Mouse (Mus musculus) brain, adult 2 months (tissue): ENCODE measurements around the gene Nos3.

ENCODE experiments used
- DNase-seq: peaks from one replicate; pipeline ENCODE4 v3.0.0; 2011; ENCODE audit warnings: low read depth, low spot score

The Nos3 gene

DNA sequence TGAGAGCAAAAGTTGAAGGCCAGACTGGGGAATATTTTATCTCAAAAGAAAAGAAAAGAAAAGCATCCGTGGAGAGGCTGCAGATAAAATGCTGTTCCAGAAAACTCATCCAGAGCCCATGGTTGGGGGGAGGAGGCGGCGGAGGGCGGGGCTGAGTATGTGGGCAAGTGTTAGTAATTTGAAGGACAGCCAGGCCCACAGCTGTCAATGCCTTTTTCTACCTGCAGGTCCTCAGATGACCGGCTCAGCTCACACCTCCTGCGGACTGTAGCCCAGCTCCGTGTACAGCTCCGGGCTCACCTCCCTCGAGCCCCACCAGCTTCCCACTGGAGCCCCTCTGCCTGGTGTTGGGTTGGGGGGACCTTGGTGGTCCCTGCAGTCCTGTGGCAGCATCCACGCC lies 35.1 kb downstream of the Nos3 start:
- DNase-seq: no peak

DNA sequence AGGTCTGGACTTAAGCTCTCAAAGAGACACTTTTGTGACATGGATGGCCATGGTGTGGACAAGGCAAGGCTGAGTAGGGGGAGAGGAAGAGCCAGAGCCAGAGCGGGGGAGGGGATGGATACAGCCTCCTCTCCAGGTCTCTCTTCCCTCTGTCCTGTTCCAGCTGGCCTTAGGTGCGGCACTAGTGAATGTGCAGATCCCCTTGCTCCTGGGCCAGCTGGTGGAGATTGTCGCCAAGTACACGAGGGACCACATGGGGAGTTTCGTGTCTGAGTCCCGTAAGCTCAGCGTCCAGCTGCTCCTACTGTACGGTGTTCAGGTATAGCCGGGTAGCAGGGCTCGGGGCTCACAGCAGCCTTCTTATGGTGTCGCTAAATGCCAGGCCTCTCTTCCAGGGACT lies 35.8 kb downstream of the Nos3 start:
- peak; percentile 22 for DNase-seq

GRCm38 (mm10) chr5:24400911-24401605 lies 36.4 kb downstream of the Nos3 start:
- no peak for DNase-seq

GRCm38 (mm10) chr5:24401969-24402368 lies 37.4 kb downstream of the Nos3 start:
- peak; percentile 37 for DNase-seq

GRCm38 (mm10) chr5:24404594-24405360 lies 40.2 kb downstream of the Nos3 start:
- DNase-seq: peak; percentile 83

DNA sequence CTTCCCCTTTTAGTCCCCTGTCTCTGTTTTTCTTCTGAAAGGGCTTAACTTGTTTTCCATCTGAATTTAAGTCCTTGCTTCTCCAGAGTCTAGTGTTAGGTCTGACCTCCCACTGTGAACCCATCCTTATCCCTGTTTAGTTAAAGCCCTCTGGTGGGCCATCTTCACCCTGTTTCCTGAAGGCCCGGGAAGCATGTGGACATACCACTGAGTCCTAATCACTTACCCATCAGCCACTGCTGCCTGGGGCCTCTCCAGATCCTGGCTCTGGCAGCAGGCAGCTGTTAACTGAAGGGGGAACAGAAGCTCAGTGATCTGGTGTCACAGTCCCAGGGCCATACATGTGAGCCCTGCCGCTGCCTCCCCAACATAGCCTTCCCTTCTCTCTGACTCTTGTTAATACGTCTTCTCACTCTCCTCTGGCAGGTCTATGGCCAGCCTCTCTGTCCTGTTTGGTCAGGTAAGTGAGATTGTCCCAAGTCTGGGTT lies 40.8 kb downstream of the Nos3 start:
- DNase-seq: no peak

DNA sequence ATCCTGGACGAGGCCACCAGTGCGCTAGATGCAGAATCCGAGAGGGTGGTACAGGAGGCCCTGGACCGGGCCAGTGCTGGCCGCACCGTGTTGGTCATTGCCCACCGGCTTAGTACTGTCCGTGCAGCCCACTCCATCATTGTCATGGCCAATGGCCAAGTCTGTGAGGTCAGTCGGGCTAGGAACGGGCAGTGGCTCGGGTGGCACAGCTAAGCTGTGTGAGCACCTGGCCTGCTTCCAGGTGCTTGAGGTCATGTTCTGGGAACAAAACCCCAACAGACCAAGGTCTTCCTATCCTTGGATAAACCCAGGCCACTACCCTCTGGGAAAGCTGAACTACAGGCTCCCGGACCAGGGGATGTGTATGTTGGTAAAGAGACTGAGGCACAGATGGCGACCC lies 44.0 kb downstream of the Nos3 start:
- DNase-seq: peak; percentile 70

- no peak for DNase-seq
These were observed 44.9 kb downstream of the Nos3 start for GRCm38 (mm10) chr5:24409466-24409865.

DNA sequence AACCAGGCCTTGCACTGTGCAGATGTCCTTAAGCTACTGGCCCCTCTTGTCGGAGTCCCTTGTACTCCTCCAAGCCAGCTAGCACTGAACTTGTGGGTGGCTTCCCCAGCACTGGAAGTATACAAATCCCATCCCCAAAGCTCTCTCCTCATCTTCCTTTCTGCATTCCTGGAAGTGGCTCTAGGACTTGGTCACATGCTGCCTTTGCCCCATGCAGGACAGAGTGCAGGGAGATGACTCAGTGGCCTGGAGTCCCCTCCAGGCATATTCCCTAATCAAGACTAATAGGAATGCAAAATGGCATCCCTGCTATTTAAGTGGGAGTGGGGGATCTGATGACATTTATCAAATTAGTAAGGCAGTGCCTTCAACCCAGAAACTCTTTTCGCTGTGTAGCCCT lies 47.5 kb downstream of the Nos3 start:
- no peak for DNase-seq

DNA sequence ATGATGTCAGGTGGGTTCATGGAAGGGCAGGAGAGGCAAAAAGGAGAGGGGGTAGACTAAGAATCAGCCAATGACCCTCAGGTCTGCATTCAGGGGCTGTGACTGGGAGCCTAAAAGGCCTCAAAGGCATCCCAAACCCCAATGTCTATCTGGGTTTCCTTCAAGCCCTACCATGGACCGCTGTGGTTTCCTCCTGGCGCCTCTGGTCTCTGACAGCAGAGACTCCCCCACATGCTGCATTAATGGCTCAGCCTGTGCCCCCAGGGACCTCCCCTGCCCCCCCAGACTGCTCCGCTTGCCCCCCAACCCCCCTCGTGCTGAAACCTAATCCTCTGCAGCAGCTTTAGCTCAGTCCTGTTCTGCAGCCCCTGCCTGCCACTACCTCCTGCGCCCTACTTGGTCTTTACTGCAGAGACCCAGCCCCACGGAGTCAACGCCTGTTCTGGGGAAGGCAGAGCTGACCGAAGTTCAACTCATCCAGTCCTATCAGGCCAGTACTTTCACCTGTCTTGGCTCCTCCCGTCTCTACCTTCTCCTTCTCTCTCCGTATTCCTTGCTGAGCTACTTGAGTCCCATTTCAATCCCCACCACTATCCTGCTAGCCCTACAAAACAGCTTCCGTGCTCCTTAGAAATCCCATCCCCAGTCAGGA lies 48.6 kb downstream of the Nos3 start, which contains the start of gene Asic3:
Gene Asic3, plus strand, starts transcription at position 351 of the 652 bp plus-strand sequence.
- no peak for DNase-seq

GRCm38 (mm10) chr5:24413938-24414337 lies 49.3 kb downstream of the Nos3 start:
- no peak for DNase-seq

DNA sequence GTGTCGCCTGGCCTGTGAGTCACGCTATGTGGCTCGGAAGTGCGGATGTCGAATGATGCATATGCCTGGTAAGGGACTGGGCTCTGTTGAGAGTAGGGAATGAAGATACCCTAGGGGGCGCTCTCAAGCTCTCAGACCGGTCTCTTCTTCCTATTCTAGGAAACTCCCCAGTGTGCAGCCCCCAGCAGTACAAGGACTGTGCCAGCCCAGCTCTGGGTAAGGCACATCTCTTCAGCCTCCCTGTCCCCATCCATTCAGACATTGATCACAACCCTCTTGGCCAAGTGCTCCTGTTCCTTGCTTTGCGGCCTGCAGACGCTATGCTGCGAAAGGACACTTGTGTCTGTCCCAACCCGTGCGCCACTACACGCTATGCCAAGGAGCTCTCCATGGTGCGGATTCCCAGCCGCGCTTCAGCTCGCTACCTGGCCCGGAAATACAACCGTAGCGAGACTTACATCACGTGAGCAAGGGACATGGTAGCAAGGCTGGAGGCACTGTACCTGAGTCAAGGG lies 51.7 kb downstream of the Nos3 start:
- DNase-seq: peak; percentile 90

GRCm38 (mm10) chr5:24417587-24417986 lies 53.0 kb downstream of the Nos3 start:
- DNase-seq: no peak

DNA sequence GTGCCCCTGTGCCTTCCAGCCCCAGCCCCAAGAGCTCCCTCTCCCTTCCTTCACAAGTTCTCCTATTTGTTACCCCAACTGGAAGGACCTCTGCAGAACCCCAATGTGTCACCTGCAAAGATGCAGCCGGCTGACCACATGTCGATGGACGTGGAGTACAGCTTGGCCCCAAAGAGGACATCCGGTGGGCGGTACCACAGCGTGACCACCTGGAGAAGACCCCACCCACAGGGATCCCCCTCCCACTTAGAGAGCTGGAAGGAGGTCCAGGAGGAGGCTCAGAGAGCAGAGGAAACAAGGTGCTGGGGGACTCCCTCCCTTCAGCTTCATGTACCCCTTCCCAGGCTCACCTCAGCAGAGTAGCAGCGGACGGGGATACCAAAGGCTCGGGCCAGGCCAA lies 55.8 kb downstream of the Nos3 start:
- no peak for DNase-seq

DNA sequence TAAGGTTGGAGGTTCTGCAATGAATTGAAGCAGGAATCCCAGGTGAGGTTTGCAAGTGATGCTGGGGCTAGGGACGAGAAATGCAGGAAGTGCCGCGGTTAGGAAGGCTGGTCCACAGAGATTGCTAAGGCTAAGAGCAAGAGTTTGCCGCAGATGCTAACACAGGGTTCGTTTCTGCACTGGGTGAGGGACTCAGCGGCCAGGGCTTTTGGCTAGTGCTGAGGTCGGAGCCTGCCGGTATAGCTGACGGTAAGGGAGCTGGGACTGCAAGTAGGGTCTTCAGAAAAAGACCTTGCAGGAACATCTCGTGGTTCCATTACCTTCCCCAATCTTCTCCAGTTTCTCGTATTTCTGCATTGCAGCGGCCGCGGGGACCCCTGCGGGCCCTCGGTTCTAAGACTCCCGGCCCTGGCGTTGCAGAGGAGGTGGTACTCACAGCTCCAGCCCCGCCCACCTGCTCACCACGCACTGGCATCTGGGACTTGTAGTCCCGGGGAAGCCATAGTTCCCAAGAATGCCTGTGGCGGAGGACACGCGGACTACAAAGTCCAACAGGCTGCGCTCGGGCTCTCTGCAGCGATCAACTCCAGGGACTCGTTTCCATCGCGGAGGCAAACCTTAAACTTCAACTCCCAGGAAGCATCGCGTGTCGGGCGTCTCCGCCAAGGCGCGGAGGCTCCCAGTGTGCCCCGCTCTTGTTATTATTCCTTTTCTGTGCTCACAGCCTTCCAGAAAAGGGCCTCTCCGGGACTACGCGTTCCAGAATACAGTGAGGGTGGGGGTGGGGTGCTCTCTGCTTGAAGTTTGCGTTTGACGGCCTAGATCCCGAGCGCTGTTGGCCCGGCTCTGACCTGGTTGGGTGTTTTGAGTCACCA lies 58.8 kb downstream of the Nos3 start, which contains the start of the genes Cdk5 and Slc4a2:
Gene Cdk5, minus strand, starts transcription at position 402 of the 875 bp plus-strand sequence.
Gene Slc4a2, plus strand, starts transcription at position 709 of the 875 bp plus-strand sequence.
- peak; percentile 100 for DNase-seq

DNA sequence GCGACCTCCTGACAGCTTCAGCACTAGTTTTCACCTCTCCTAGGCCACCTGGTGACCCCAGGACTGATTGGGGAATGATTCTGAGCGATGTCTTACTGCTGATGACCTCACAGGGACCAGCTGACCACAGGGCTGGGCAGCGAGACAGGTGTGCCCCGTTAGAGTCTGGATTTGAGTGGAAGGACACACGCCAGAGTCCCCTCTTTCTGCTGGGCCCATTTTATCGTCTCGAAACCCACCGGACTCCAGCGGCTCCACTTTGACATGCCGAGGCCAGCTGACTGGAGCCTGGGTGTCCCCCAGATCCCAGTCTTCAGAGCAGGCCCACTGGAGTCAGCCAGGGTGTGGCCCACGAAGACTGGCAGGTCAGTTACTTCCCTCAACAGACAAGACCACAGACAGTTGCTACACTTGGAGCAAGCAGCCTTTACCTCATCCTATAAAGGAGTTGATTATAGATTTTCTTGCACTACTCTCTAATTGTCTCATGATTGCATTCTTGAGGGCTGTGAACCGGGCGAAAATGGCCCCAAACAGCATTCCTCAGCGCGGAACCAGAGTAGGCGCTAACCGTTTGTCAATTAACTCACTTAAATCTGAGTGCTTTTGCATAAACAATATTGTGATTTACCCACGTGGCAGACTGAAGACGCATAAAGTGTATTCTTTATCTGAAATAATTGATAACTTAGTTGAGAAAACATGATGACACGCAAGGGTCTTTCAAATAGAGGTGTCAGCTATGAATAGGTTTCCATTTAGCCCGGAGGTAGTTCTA lies 59.6 kb downstream of the Nos3 start:
- DNase-seq: no peak

- peak; percentile 92 for DNase-seq
These were observed 60.3 kb downstream of the Nos3 start for GRCm38 (mm10) chr5:24424861-24425411.

DNA sequence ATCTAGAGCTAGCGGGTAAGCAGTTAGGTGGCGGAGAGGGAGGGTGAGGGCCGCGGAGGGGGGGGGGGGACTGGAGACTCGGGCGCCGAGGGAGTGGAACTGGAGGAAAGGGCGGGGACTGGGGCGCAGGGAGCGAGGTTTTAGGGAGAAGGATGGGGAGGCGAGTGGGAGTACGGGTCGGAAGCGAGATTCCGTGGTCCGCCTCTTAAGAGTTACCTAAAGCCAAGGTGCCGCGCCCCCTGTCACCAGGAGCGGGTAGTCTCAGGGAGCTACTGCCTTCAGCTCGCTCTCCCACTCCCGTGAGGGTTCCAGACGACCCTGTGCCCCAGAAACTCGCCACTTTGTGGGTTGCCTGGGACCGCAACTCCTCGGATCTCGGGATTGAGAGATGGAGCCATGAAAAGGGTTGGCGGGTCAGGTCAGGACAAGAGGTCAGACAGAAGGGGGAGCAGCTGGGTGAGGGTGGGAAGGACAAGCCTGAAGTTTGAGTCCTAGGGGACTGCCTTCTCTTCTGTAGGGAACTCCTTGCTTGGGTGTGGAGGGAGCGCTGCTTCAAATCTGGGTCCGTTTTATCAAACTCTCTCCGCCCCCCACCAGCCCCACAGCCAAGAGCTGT lies 60.9 kb downstream of the Nos3 start:
- no peak for DNase-seq

DNA sequence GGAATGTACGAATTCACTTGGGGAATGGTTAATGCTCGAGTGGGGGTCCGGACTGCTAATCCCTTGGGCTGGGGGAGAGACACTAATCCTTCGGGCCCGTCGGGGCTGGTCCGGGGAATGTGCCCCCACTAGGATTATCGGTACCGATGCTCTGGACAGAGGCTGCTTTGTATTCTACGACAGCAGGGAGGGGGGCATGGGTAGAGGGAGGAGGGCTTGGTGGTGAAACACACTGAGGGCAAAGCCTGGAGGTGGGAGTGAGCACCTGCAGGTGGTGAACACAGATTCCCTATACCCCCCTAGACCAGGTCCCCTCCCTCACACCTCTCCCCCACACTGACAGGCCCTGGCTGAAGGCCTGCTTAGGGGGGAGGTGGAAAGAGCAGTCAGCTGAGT lies 61.4 kb downstream of the Nos3 start:
- no peak for DNase-seq
